Mouse (Mus musculus) MEL-GATA-1-ER (cell line): ENCODE data around the gene Sh3bgrl3.

Experiments used
- DNase-seq: peaks from one replicate; pipeline ENCODE4 v3.0.0-alpha.2; 2012; ENCODE audit warnings: low read depth; ENCODE audit errors: extremely low read depth

Sh3bgrl3 gene

DNA sequence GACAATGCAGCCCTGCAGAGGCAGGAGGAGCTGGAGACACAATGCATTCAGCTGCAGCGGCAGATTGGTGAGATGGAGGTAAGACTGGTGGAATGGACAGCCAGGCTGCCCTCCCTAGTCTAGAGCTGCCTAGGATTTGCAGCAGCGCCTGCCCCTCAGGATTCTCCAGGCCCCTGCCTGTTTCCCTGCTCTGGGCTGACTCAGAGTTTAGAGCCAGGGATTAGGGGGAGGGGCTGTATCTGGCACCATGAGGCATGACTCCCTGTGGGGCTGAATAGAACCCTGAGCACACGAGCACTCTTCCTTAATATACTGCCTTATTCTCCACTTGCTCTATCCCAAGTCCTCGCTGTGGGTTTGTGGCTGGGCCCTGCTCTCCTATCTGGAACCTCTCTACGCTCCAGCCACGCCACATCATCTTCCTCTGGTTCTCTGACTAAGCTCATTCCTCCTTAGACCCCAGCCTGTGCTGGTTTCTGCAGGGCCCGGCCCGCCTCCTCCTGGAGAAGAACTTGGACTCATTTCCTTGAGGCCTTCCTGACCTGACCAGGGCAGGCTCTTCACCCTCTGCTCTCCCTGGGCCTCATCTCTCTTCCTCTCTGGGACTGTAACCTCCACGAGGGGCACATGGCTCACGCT is 15.1 kb downstream of the Sh3bgrl3 start:
- DNase-seq: no peak

DNA sequence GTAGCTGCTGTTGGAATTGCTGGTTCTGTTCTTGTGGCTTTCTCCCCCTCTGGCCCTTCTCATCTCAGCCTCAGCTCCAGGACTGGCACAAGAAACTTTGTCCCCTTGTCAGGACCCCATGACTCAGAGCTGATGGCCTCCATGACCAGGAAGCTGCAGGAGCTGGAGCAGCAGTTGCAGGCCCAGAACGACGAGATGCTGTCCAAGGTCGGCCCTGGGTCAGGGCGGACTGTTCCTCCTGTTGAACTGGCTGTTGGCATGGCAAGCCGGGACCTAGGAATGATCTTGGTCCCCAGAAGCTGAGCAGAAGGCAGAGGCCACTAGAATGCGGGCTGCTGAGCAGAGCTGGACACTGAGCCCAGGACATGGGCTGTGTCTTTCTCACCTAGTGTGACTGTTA is 16.2 kb downstream of the Sh3bgrl3 start:
- no peak for DNase-seq

DNA sequence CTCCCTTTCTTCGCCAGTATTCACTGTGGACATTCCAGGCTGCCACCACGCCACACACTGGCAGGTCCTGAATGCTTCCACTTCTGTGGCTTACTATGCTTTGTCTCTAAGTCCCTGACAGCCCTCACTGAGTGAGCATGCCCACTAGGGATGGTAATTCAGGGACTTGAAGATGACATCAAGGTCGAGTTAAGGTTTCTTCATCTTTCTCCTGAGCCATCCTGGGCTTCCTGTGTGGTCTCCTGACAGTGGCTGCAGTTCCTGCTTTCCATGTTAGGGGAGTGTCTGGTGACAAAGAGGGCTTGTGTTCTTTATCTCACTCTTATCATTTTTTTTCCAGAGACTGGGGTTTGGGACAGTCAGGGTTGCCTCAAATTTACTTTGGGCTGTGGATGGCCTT is 17.9 kb downstream of the Sh3bgrl3 start:
- no peak for DNase-seq

DNA sequence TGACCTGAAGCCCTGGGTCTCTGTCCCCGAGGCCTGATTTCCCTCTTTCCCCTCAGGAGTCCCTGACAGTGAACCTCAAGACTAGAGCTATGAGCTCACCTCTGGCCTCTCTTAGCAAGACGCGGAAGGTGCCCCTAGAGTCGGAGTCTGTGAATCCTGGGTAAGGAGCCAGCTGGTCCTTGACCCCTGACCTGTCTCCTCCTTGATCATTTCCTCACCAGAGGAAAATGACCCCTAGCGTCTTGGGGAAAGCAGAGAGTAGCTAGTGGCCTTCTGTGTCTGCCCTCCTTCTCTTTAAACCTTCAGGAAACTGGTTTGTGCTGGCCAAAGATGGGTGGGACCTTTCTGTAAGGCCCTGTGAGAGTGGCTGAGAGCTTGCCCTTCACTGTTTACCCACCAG is 20.4 kb downstream of the Sh3bgrl3 start:
- no peak for DNase-seq

DNA sequence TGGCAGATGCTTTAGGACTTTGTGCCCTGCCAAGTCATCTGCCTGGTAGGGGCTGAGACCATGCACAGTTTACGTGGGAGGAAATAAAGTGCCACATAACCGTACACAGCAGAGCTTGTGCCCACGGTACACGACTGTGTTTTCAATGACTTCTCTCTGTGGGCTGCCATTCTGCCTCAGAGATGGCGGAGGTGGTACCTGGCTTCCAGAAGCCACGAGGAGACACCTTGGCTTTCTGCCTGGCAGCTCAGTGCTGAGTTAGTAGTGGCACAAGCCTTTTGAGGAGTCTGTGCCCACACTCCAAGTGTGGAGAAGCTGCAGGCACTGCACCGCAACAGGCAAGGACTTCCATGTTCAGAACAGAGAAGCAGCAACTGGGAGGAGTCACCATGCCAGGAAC is 20.9 kb downstream of the Sh3bgrl3 start:
- no peak for DNase-seq

DNA sequence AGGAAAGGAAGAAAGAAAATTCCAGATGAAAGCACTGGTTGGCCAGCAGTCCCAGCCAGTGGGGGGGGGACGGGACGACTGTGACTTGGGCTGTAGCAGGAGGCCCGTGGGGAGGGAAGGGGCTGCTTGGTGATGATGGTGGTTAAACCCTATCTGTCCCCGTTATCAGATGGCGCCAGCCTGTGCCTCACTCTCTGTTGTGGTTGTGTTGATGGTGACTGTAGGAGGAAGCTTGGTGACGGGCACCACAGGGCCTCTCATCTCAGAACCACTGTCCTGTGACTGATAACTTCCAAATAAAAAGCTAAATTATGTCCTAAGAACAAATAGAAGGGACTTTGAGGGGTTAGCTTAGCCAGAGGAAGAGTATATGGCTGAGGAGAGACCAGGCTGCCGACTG is 22.5 kb downstream of the Sh3bgrl3 start:
- DNase-seq: peak; percentile 85

DNA sequence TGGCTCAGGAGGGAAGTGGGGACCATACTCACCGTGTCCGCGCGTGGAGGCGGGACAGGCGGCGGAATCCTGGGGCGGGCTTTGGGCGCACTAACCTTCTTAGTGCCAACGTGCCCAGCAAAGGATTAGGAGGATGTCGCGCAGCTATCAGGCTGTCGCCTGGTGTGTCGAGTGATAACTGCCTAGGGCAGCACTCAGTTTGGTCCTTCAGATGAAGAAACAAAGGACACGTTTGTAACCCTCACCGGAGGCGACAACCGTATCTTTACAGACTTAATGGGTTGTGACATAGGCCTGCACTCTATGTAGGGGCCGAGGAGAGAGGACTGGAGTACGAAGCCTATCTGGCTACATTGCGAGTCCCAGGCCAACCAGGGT is 25.9 kb downstream of the Sh3bgrl3 start:
- DNase-seq: no peak

DNA sequence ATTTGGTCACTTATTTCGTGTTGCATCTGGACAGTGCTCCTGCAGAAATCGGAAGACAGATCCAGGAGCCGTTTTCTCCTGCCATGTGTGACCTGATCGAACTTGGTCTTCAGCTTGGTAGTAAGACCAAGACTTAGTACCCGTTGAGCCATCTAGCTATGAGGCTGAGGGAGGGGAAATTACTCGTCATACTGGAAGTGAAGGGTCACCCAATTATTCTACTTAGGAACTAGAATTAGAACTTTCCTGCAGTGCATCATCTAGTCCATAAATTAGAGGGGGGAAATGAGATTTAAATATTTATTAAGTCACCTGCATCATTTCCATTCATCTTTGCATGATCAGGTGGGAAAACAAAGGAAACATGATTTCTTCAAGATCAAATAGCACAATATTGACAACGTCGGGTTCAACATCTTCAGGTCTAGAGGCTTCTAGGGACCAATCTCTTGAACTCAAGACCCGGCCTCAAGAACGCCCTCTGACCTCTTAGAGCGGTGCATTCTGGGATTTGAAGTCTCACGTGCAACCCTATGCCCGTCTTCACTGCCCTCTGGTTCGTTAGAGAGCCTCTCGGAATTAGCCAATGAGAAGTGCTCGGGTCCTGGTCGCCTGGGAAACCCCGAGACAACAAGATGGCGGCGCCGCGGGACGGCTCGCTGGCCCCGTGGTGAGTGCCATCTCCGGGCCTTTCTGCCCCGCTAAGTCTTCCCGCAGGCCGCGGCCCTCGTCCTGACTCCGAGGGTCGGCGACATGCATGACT is 26.4 kb downstream of the Sh3bgrl3 start, which contains the start of gene Ubxn11:
TSS of gene Ubxn11 (plus strand) at position 592 of the 763 bp plus-strand sequence.
- peak; percentile 94 for DNase-seq

DNA sequence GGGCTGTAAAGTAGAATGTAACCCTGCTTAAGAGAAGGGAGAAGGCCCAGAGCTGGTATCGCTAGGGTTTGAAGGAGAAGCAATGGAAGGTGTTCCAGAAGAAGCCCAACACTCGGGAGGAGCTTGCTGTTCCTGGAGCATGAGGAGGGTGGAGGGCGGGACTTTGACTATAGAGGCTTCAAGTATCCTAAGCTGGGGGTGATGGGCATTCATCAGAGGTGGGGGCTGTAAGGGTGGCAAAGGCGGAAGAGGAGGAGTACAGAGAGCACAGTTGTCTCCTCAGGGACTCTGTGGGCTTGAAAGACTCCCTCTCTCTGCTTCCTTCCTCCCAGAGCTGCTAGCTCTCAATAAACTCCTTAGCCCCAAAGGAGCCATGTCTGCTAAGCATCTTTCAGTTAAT is 28.3 kb downstream of the Sh3bgrl3 start:
- DNase-seq: no peak

DNA sequence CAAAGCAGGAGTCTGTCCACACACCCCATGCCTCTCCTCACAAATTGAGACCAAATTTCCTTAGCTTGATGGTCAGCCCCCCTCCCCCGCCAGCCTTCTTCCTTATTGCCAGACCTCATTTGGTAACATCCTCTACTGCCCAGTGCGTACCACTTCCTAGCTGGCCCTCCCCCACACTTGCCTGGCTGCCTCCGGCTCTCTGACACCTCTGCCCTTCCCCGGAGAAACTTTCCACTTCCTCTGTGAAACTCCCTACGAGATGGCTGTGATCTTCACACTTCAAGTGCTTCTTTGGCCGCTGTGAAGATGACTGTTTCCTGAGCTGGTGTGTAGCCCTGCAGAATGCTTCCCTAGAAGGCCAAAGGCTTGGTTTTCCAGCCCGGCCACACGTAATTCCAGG is 30.0 kb downstream of the Sh3bgrl3 start:
- DNase-seq: no peak

DNA sequence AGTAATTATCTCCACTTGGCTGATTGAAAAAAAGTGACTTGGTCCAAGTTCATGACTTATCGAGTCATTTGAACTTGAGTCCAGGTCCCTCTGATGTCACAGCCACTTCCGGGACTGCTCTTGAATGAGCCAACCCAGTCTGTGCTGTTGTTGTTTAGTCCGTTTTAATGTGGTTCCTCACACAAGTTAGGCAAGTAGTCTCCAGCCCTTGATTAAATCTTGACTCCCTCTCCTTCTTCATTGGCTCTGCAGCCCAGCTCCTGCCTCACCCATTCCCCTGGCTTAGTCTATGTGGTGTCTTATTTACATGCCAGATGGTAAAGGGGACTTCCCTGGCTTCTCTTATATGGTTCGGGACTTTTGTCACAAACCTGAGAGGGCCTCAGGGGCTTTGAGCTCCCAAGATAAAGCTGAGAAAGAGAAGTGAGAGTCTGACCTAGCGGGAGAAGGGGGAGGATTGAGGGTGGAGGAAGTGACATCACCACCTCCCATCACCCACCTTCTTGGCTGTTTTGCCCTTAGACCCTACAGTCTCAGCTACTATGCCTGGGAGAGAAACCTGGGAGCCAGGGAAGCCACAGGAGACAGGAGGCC is 31.5 kb downstream of the Sh3bgrl3 start:
- no peak for DNase-seq

DNA sequence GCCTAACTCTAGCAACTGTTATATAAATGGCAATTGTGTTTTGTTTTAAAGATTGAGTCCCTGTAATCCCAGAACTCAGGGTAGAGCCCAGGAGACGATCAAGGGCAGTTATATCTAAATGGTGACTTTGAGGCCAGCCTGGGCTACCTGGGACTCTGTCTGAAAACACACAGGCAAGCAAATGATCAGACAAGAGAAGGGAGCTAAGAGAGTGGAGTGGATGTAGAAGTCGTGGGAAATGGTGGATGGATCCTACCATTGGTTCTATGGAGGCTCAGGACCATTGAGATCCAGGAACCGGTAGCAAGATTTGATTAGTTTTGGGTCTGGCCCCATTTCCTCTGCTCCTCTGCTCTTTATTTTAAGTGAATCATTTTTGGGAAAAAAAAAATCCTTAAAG is 32.5 kb downstream of the Sh3bgrl3 start:
- DNase-seq: no peak

DNA sequence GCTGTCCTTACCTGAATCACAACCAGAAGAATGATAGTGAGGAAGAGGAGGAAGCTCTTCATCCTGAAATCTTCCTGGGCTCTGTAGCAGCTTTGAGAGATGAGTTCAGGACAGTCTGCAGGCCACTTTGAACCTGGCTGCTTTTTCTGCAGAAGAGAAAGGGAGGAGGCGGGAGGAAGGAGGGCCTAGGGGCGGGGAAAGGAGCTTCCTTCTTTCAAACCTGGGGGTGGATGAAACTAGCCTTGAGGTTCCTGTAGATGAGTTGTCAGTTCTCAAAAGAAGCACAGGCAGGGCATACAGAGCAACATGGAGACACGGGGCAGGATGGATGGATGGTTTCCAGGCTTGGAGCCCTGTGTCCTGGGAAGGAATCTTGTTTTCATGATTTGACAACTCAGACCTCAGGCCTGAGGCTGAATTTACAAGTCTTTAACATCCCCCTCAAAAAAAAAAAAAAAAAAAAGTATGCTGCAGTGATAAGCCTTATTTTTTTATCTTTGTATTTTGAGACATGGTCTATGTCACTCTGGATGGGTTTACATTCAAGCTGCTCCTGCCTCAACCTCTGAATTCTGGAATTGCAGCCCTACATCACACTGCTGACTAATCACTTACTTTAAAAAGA is 33.6 kb downstream of the Sh3bgrl3 start, which contains the start of gene Cd52:
TSS of gene Cd52 (minus strand) at position 160 of the 625 bp plus-strand sequence.
- DNase-seq: peak; percentile 66

DNA sequence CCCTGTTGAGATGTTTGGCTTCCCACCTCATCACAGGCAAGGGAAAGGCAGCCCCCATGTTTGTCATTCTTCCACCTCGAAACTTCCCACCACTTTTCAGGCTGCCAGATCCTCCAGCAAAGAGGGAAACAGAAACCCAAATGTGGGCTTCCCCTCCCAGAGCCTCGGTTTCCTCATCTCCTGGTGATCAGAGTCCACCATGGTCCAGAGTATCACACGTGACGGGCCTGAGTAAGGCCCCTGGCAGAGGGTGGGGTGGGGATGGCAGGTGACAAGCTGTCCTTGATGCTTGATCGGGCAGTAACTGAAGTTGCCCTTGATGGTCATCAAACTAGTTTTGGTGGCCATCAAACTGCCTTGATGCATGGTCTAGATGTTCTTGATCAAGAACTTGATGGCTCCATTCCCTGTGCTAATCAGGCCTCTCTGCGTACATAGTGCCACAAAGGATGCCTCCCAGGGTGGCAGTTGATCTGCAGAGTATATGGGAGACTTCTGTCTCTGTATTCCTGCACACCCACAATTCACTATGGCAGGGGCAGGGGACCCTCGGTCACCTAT is 34.5 kb downstream of the Sh3bgrl3 start:
- DNase-seq: no peak

DNA sequence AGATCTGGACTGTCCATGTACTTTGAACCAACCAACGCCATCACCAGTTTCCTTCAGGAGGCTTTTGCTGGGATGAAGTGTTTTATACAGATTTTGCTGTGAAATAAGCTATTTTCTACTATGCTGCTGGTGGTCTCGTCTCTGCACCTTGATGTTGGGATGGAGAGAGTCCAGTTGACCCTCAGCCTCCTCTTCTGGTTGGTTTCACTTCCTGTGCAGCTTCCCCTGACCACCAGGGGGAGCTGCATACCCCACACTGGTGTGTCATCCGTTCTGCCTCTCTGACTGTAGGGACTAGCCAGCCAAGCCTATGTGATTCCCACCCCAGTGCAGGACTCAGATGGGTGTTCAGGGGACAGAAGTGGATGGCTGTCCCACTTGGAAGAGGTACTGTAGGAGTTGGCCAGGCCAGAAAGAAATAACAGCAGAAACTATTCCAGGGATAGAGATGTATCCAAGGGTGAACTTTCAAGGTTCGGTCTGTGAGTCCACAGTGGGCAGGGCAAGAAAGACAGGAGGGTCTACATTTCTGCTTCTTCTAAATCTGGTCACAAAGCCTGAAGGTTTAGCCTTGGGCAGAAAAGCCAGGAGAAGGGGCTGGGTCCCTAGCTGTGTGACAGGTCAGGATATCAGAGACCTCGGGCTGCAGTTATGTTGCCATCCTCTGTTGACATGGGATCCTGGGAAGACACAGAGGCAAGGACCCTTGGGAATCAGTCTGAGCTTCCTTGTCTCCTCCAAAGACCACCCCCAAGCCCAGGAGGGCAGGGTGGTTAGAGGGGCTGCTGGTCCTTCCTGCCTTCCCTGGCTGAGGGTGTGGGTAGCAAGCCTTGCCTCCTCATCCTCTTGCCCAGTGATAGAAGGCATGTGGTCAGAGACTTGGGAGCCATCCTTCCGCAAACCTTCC is 36.0 kb downstream of the Sh3bgrl3 start:
- DNase-seq: no peak

DNA sequence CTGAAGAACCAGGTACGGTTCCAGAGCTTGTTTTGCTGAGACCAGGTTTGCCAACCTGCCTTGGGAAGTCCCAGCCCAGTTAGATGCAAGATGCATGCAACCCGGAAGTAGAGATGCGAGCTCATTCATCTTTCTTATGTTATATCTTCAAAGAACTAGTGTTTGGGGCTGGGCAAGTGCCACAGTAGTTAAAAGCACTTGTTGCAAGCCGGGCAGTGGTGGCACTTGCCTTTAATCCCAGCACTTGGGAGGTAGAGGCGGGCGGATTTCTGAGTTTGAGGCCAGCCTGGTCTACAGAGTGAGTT is 37.4 kb downstream of the Sh3bgrl3 start:
- DNase-seq: no peak

DNA sequence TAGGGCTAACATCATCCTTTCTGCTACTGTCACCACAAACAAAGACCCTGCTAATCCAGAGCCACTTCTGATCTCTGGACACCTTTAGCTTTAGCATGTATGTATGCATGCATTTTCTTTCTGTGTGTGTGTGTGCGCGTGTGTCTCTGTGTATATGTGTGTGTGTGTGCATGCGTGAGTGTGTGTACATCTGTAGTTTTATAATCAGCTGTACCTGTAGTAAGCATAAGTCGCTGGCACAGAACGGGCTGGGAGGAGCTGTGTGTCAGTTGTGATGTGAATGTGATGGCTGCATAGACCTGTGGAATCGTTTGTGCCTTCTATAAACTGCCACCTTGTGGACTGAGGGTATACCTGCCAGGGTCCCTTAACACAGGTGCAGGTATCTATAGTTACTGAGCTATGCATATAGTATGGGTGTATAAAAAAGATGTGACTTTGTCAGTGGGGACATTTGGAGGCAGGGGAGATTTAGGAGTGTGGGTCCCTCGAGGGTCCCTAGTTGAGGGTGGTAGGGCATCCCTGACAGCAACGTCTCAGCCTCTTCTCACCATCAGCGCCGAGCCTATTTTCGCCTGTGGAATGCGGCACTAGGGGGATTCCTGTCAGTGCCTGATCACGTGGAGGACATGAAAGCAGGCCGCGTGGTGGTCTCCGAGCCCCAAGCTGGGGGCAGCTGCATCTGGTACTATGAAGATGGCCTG is 37.9 kb downstream of the Sh3bgrl3 start:
- DNase-seq: no peak

DNA sequence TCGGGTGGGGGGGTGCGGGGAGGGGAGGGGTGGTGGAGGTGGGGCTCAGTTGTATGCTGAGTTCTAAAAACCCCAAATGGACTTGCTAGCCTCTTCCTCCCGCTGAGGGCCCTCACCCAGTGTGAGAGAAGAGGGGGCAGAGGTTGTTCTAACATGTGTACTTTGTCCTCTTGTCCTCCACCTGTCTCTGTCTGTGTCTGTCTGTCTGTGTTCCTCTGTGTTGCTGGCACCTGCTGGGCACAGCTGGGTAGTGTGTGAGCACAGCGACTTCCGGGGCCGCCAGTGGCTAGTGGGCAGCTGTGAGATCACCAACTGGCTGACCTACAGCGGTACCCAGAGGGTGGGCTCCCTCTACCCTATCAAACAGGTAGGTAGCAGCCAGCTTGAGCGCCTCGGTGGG is 39.6 kb downstream of the Sh3bgrl3 start:
- DNase-seq: no peak

DNA sequence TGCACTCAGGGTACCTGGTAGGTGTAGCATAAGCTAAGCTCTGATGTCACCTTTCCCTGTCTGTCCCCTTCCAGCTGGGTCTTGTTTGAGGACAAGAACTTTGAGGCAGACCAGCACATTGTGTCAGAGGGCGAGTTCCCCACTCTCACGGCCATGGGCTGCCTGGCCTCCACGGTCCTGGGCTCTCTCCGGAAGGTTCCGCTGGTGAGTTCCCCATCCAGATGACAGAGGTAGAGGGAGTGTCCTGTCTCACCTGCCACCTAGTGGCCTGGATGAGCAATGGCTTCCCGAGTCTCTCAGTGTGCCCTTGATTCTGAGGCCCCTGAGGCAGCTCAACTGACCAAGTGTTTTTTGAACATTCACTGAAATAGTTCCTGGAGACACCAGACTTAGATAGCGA is 41.2 kb downstream of the Sh3bgrl3 start:
- DNase-seq: no peak

DNA sequence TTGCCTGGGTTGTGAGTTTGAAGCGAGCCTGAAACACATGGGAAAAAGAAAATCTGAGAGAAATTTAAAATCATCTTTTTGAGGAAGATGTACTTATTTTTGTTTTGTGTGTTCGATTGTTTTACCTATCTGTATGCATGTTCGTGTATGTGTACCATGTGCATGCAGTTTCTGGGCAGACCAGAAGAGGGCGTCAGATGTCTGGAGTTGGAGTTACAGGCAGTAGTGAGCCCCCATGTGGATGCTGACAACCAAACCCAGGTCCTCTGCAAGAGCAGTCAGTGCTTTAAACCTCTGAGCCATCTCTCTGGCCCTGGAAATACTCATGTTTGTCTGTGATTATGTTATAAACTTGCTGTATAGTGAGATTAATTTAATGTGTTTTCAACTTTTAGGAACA is 43.6 kb downstream of the Sh3bgrl3 start:
- no peak for DNase-seq
